Mouse (Mus musculus): ENCODE measurements around the gene Errfi1.

- no peak for TF ChIP-seq CTCF (conservative IDR thresholded peaks at IDR 0.05; ENCODE audit: insufficient read depth, insufficient read length, low read depth, low read length)
- TF ChIP-seq POLR2A (IDR thresholded peaks at IDR 0.05; ENCODE audit: low read depth, low read length), result no peak
These were observed 34.2 kb downstream of the Errfi1 start for GRCm38 (mm10) chr4:150887903-150888302.

Measured in kidney, adult 2 months (tissue).